10 mouse cellular contexts compared by ENCODE assay signal in the genomic region with DNA sequence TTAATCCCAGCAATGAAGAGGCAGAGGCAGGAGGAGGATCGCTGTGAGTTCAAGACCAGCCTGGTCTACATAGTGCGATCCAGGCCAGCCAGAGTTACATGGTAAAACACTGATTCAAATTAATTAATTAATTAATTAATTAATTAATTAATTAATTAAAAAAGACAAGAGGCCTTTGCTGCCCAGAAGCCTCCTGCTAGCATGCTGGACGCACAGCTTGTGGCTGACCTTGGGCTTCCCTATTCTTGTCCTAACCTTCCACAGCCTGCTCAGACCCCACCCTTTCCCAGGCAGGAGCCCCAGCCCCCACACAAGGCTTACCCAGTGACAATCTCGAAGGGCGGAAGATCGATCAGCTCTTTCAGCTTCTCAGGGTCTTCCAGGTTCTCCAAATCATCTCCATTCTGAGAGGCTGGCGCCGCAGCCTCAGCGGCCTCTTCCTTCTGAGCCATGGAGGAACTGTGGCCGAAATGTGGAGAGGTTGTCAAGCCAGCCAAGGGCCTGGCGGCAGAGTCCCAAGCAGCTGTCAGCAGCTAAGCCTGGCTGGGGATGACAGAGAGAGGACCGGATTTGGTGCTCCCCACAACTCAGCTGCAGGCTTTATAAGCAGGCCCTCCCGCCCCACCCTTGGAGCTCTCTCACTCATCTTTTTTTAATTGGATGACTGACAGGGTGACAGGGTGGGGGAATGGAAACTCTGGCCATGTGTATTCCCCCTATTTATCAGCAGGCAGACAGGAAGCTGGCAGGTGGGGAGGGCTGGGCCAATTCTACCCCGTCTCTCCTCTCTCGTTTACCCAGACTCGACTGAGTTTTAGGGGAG. TPM values are rescaled to one million over a fixed set of nuclear protein-coding genes. Genes with fewer than 3 reads are reported as not detected.
DNase-seq lines count a peak whose midpoint lies in the region; ATAC-seq and TF ChIP-seq lines count a peak whose summit lies in the region.
"Had no signal": no experiment of that assay in that cellular context is flagged by ENCODE, and none has a peak within 500 bp of the region (broad histone marks: within the 10 kb centered on the region; RNA-seq: fewer than 3 reads in every experiment).

A gene (minus strand): TSS at position 773 of the 823 bp plus-strand sequence.

- H3K27ac ChIP-seq in forebrain, embryonic 14.5 days (ENCODE audit: low read depth, low read length) = no peak within 1 kb of the TSS
- no peak within 1 kb of the TSS for H3K27ac ChIP-seq in forebrain, embryonic 11.5 days (ENCODE audit: low read depth, low read length)
- H3K27ac ChIP-seq in hindbrain, embryonic 16.5 days (ENCODE audit: low read depth, low read length) = 0 out of 2 replicates have a peak within 1 kb of the TSS, but pooled peaks have one; percentile 3
- H3K27ac ChIP-seq in midbrain, postnatal 0 days (ENCODE audit: low read depth, low read length) = no peak within 1 kb of the TSS

- no peaks in the 10 kb centered on the region for H3K4me1 ChIP-seq in forebrain, embryonic 14.5 days (ENCODE audit: control insufficient read depth, insufficient read depth, low read length)
- H3K4me1 ChIP-seq in forebrain, embryonic 11.5 days (replicated peaks; ENCODE audit: control insufficient read depth, insufficient read depth, low read length) = peaks cover 4% of the 10 kb centered on the region; the same call in 1 of the 2 replicates
- H3K4me1 ChIP-seq in hindbrain, embryonic 16.5 days (ENCODE audit: control insufficient read depth, insufficient read depth, low read depth, low read length) = peaks cover 4% of the 10 kb centered on the region; the same call in 1 of the 2 replicates
- H3K4me1 ChIP-seq in midbrain, postnatal 0 days (ENCODE audit: insufficient read depth, low read length) = no peaks in the 10 kb centered on the region

- H3K4me3 ChIP-seq in forebrain, embryonic 14.5 days (ENCODE audit: low read depth, low read length) = no peak within 1 kb of the TSS
- H3K4me3 ChIP-seq in forebrain, embryonic 11.5 days (ENCODE audit: low read depth, low read length) = no peak within 1 kb of the TSS
- no peak within 1 kb of the TSS for H3K4me3 ChIP-seq in hindbrain, embryonic 16.5 days (ENCODE audit: low read length)
- no peak within 1 kb of the TSS for H3K4me3 ChIP-seq in midbrain, postnatal 0 days (ENCODE audit: low read depth, low read length)

- H3K4me2 ChIP-seq in forebrain, embryonic 14.5 days (ENCODE audit: low read length) = no peak within 1 kb of the TSS
- H3K4me2 ChIP-seq in forebrain, embryonic 11.5 days (ENCODE audit: low read depth, low read length, severe bottlenecking) = no peak within 1 kb of the TSS
- no peak within 1 kb of the TSS for H3K4me2 ChIP-seq in hindbrain, embryonic 16.5 days (ENCODE audit: low read length)
- no peak within 1 kb of the TSS for H3K4me2 ChIP-seq in midbrain, postnatal 0 days (ENCODE audit: low read depth, low read length, poor library complexity, severe bottlenecking)

- 70% methylated on average over 16 of the region's 16 CpGs for WGBS in forebrain, embryonic 14.5 days
- 75% methylated on average over 16 of the region's 16 CpGs for WGBS in forebrain, embryonic 11.5 days
- 63% methylated on average over 16 of the region's 16 CpGs for WGBS in hindbrain, embryonic 16.5 days
- 70% methylated on average over 16 of the region's 16 CpGs for WGBS in midbrain, postnatal 0 days

- no peak for DNase-seq in forebrain, embryonic 14.5 days (ENCODE audit: low spot score)
- no peak for DNase-seq in forebrain, embryonic 11.5 days (ENCODE audit: low spot score)
- DNase-seq in gastrocnemius, postnatal 25 days = peak; percentile 81
- peak; percentile 33 for DNase-seq in midbrain, postnatal 0 days (ENCODE audit: low spot score)
- DNase-seq in yolk sac, embryonic 10.5 days (ENCODE audit: low spot score) = no peak
- DNase-seq in kidney, postnatal 4 days = no peak
- DNase-seq in left cerebral cortex, postnatal 36 days (ENCODE audit: low spot score in 2 of 2) = no peak

- H3K9me3 ChIP-seq in forebrain, embryonic 14.5 days (replicated peaks; ENCODE audit: control insufficient read depth, low read length) = no peaks in the 10 kb centered on the region
- H3K9me3 ChIP-seq in forebrain, embryonic 11.5 days (ENCODE audit: control insufficient read depth, low read length) = no peaks in the 10 kb centered on the region
- H3K9me3 ChIP-seq in hindbrain, embryonic 16.5 days (ENCODE audit: control insufficient read depth, low read length) = no peaks in the 10 kb centered on the region
- H3K9me3 ChIP-seq in midbrain, postnatal 0 days (ENCODE audit: low read length) = no peaks in the 10 kb centered on the region
- H3K9me3 ChIP-seq: G1E had no signal

- peak; percentile 35 for ATAC-seq in forebrain, embryonic 14.5 days
- no peak for ATAC-seq in forebrain, embryonic 11.5 days (replicated peaks; ENCODE audit: low FRiP score)
- peak; percentile 35; the same call in 1 of the 2 replicates for ATAC-seq in hindbrain, embryonic 16.5 days
- peak; percentile 21; the same call in 1 of the 2 replicates for ATAC-seq in midbrain, postnatal 0 days (ENCODE audit: low FRiP score)

- intact Hi-C loops in left cerebral cortex, postnatal 36 days (cut with DNase I) = no loop called here

- TF ChIP-seq CTCF in midbrain, postnatal 0 days (IDR thresholded peaks at IDR 0.05) = no peak

- peak within 1 kb of the TSS; percentile 7; the same call in 1 of the 2 replicates for H3K9ac ChIP-seq in forebrain, embryonic 14.5 days (ENCODE audit: low read length)
- no peak within 1 kb of the TSS for H3K9ac ChIP-seq in forebrain, embryonic 11.5 days (ENCODE audit: low read length)
- peak within 1 kb of the TSS; percentile 2; the same call in 1 of the 2 replicates for H3K9ac ChIP-seq in hindbrain, embryonic 16.5 days (ENCODE audit: low read depth, low read length)
- no peak within 1 kb of the TSS for H3K9ac ChIP-seq in midbrain, postnatal 0 days (replicated peaks; ENCODE audit: low read length, poor library complexity, severe bottlenecking)

- H3K36me3 ChIP-seq in forebrain, embryonic 14.5 days (ENCODE audit: control insufficient read depth, insufficient read depth, low read length) = no peaks in the 10 kb centered on the region
- no peaks in the 10 kb centered on the region for H3K36me3 ChIP-seq in forebrain, embryonic 11.5 days (ENCODE audit: control insufficient read depth, insufficient read depth, low read length)
- no peaks in the 10 kb centered on the region for H3K36me3 ChIP-seq in hindbrain, embryonic 16.5 days (ENCODE audit: control insufficient read depth, insufficient read depth, low read length)
- no peaks in the 10 kb centered on the region for H3K36me3 ChIP-seq in midbrain, postnatal 0 days (ENCODE audit: insufficient read depth, low read length)
- H3K36me3 ChIP-seq: G1E had no signal

- H3K27me3 ChIP-seq in forebrain, embryonic 14.5 days (replicated peaks; ENCODE audit: control insufficient read depth, insufficient read depth, low read length) = no peaks in the 10 kb centered on the region
- no peaks in the 10 kb centered on the region for H3K27me3 ChIP-seq in forebrain, embryonic 11.5 days (ENCODE audit: control insufficient read depth, insufficient read depth, low read length)
- no peaks in the 10 kb centered on the region for H3K27me3 ChIP-seq in hindbrain, embryonic 16.5 days (replicated peaks; ENCODE audit: control insufficient read depth, insufficient read depth, low read length)
- no peaks in the 10 kb centered on the region for H3K27me3 ChIP-seq in midbrain, postnatal 0 days (ENCODE audit: insufficient read depth, low read length)

RNA-seq across cellular contexts. Expression of the gene that starts here (rescaled TPM):
- 0.24 and 0.46 TPM in 2 replicates for polyA plus RNA-seq in forebrain, embryonic 14.5 days (2014; fragmentation: Nextera tagmentation; extraction: Ambion mirVana)
- polyA plus RNA-seq in forebrain, embryonic 11.5 days (2014; fragmentation: Nextera tagmentation; extraction: Ambion mirVana) = 0.51 and 0.56 TPM in 2 replicates
- total RNA-seq in gastrocnemius, postnatal 25 days (2021) = 100 to 1,000 TPM; 500 to 744 TPM
- 0.88 and 4.2 TPM in 2 replicates for polyA plus RNA-seq in hindbrain, embryonic 16.5 days (2015; fragmentation: Nextera tagmentation; extraction: Ambion mirVana)
- 0.11 and 0.80 TPM in 2 replicates for total RNA-seq in midbrain, postnatal 0 days (2014; rRNA removed)
- polyA plus RNA-seq in midbrain, postnatal 0 days (2015; fragmentation: Nextera tagmentation; extraction: Ambion mirVana) = 0.31 and 0.32 TPM in 2 replicates
- not detected for total RNA-seq in left cerebral cortex, postnatal 36 days (2021)
- total RNA-seq: left cerebral cortex, postnatal 25 days had no signal
- polyA plus RNA-seq: G1E had no signal

Comparison
In these comparisons a context has a peak if more than half of its experiments do, and no peak if none do; other contexts are left out.
1. RNA of the gene that starts here (total RNA-seq): 500 to 744 TPM in gastrocnemius, postnatal 25 days; not detected in left cerebral cortex, postnatal 36 days and 0.11 to 0.80 TPM in midbrain, postnatal 0 days; every median in the first group is over 100 times any median in the second.
2. Peak in ATAC-seq and H3K9ac ChIP-seq in forebrain, embryonic 14.5 days; RNA of the gene not detected or under 1 TPM.
3. Peak in DNase-seq and ATAC-seq in midbrain, postnatal 0 days; RNA of the gene not detected or under 1 TPM.